Mouse (Mus musculus) ES-CJ7 (cell line): ENCODE results near the gene Cryaa.

Experiments used
- DNase-seq: peaks from one replicate; pipeline ENCODE4 v3.0.0; 2011; ENCODE audit warnings: low read depth, low spot score

Cryaa gene

DNA sequence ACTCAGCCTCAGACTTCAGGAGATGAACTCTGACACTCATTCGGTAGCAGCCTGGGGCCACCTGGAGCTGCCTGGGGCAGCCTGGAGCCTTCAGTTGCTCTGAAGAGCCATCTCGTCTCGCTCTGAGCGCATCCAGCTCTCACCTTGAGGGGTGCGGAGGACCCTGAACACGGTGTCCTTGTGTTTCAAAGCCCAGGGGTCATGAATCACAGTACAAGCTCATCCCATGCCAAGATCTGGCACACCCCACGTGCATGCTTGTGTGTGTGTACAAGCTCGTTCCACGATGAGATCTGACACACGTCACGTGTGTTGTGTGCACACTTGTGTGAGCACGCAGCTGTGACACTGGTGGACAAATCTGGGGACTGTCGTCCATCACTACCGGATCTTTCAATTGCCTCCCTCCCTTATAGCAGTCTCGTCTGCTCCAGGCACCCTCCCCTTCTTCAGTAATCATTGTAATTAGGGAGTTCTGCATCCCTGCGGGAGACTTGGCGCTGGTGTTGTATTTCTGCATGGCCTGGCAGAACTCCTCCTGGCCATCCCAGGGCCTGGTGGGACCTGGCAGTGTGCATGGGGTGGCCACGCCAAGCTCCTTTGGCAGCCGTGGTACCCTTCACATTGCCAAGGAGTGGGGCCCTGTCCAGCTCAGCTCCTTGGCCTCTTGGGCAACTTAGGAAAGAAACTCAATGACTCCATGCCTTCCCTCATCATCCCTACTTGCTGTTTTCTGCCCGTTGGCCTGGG is 27.8 kb downstream of the Cryaa start:
- no peak for DNase-seq

DNA sequence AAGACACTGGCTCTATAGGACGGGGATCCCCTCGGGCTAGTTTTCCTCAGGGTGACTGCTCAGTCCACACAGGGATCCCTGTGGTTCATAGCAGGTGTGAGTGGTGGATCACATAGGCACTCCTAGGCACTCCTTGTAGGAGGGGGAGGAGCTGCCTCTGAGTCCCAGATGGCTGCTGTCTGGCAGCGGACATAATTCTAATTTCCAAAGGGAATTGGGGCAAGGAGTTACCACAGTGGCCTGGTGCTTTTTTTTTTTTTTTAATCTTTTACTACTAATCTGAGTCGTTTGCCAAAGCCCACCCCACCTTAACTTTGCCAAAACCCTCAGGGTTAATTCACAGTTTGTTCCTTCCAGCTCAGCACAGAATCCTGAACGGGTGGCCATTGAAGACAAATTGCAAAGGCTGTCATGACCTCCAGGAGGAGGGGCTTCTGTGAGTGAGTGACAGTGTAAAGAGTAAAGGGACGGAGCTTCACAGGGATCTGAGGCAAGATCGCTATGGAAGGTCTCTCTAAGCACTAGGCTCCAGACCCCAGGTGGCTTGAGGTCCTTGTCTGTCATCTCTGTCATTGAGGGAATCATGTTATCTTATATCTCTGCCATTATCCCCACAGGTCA is 31.6 kb downstream of the Cryaa start:
- DNase-seq = peak; percentile 48

GRCm38 (mm10) chr17:31710455-31710854 is 32.8 kb downstream of the Cryaa start:
- DNase-seq = no peak

GRCm38 (mm10) chr17:31713709-31714108 is 36.1 kb downstream of the Cryaa start:
- no peak for DNase-seq

DNA sequence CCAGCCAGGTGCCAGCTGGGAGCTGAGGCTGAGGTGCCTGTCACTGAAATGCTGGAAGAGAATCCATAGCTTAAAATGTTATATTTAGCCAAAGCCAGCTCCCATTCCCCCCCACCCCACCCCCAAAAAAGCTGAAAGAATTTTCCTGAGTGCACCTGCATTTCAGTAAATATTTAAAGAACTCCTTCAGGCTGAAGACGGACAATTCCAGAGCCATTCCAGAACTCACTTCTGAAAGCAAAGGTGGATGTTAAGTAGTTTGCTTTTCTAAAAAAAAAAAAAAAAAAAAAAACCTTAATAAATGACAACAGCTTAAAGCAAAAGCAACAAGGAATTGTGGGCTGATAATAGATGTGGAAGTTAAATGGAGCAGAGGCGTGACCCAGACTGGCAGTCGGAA is 36.5 kb downstream of the Cryaa start:
- DNase-seq = no peak

DNA sequence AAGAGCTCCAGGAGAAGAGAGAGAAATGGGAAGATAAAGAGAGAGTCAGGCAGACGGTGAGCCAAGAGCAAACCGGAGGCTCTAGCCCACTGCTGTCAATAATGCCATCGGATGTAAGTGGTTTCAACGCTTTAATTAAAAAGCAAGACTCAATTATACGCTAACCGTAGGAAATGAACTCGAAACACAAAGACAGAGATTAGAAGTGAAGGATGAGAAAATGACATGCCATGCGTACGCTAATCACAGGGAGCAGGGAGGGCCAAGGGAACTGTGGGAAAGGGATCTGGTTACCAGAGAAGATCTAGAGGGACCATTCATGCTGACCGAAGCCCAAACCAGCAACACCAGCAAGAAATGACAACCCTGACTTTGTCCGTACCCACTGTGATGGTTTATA is 37.4 kb downstream of the Cryaa start:
- DNase-seq = no peak

GRCm38 (mm10) chr17:31721637-31722036 is 44.0 kb downstream of the Cryaa start:
- DNase-seq = no peak

GRCm38 (mm10) chr17:31725366-31725765 is 47.8 kb downstream of the Cryaa start:
- no peak for DNase-seq

DNA sequence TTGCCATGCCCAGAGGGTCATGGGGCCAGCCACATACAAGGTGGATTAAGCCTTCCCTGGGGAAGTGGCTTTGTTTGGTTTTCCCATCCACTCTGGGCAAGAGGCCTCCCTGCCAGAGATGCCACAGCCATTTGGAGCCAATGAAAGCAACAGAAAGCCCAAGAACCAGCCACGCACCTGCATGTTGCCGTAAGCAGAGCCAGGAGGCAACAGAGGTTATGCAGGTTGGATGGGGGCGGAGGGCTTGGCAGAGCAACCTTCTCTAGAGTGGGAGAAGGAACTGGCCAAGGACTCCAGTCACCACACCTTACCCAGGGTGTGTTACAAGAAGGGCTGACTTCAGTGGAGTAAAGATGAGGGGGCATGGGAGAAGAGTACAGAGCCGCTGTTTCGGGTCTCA is 48.6 kb downstream of the Cryaa start:
- DNase-seq = no peak

GRCm38 (mm10) chr17:31727230-31727629 is 49.6 kb downstream of the Cryaa start:
- DNase-seq = no peak

DNA sequence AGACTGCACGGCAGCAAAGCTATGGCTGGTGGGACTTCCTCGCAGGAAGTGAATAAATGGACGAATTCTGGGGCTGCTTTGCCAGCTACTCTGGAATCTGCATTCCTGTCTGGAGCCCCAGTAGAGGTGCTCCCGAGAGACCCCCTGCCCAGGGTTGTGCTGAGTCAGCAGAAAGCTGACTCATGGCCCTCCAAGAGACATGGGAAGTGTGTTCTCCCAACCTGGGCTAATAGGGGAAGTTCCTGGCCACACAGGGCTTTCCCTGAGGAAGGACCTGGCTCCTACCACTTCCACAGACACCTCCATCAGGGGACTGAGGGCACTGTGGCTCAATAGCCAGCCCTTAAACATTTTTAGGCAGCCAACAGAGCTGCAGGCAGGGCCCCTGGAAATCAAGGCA is 50.4 kb downstream of the Cryaa start:
- DNase-seq = no peak

GRCm38 (mm10) chr17:31728968-31729501 is 51.4 kb downstream of the Cryaa start:
- DNase-seq = peak; percentile 38

DNA sequence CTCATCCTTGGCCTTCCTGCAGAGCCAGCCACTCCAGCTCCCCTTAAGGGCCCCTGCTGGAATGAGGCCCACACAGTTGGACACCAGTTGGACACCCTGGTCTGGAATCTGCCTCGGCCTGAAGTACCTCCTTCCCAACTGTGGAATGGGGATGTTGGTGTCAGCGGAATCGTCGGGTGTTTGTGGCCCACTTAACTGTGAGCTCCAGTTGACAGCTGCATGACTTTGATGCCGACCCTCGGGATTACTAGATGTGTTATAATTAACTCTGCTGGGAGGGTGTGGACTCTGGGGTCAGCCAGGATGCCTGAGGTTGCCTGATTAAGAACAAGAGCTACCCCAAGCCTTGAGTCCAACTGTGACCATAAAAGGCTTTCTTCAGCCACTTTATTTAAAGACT is 53.4 kb downstream of the Cryaa start:
- DNase-seq = no peak
